Mouse (Mus musculus): ENCODE results near the gene Fxr2. TPM values are rescaled to one million over a fixed set of nuclear protein-coding genes. Genes with fewer than 3 reads are reported as not detected.

The Fxr2 gene
- total RNA-seq, 4 experiments from 2014 or later: 132 to 147 (median 140) TPM

- no peak for DNase-seq (ENCODE audit: low spot score in 2 of 2)
Observed at GRCm38 (mm10) chr11:69656617-69657461, 24.0 kb downstream of the Fxr2 start.

DNA sequence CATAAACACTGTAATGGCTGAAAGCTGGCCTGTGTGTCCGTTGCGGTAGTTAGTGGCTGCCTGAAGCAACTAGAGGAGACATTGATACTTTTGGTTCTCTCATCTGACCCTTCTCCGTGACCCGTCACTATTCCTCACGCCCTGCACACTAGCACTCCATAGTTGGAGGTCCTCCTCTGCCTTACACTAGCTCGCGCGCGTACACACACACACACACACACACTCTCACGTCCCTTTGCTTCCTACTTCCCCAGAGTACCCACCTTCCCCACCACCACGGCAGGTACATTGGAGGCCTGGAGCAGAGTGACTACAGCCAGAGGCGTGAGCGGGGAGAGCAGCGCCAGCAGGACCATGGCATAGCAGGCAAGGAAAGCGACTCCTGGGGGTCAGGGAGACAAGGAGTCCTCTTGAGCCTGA is 24.7 kb downstream of the Fxr2 start:
- DNase-seq (ENCODE audit: low spot score in 2 of 2): no peak

GRCm38 (mm10) chr11:69661221-69661881 is 28.6 kb downstream of the Fxr2 start:
- no peak for DNase-seq (ENCODE audit: low spot score in 2 of 2)

DNA sequence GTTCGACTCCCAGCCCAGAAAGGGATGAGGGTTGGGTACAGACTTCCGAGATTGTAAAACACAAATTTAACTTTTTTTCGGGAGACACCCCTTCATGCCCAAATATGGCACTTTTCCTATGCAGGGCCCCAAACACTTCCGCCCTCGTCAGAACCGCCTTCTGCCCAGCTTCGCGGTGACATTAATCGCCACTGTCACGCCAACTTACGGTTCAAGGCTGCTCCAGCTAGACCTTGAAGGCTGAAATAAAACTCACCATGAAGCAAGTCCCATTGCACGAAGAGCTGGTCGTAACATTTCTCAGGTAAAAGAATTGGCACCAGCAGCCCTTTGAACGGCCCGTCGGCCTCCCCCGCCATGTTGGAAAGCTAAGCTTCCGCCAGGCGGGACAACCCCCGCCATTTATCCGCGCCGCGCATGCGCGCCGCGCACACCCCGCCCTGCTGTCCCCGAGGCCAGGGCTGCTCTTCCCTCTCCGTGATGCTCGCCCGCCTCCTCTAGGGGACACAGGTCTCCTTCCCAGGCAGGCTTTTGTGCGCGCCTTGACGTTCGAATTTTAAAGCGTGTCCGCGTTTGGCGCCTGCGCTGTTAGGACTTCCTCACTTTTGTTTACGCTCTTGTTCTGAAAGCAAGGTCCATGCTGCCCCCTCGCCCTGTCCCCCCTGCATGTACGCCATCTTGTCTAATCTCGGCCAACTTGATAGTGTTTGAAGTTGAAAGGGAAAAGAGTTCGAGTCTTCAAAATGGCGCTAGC is 29.6 kb downstream of the Fxr2 start, which contains the start of gene Mpdu1:
Gene Mpdu1, minus strand, starts transcription at position 430 of the 754 bp plus-strand sequence.
- peak; percentile 84 to 96 for DNase-seq (ENCODE audit: low spot score in 2 of 2)

GRCm38 (mm10) chr11:69662967-69663671 is 30.3 kb downstream of the Fxr2 start:
- DNase-seq (ENCODE audit: low spot score in 2 of 2): no peak

DNA sequence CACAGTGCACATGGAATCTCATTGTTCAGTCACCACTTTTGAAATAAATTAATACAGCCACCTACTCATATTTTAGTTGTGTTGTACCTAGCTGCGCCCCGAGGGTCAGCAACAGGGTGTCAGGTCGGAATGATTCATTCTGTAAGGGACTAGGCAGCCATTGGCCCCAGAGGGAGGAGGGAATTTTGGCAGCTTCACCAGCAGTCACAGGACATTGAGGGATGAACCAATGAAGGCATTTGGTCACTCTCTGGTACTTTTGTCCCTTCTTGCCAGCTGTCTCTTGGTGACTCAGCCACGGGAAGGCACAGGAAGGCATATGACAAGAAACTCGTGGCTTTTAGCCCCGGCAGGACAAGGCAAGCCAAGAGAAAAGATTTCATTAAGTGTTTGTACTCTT is 31.0 kb downstream of the Fxr2 start:
- no peak for DNase-seq (ENCODE audit: low spot score in 2 of 2)

GRCm38 (mm10) chr11:69664841-69665240 is 32.1 kb downstream of the Fxr2 start:
- DNase-seq (ENCODE audit: low spot score in 2 of 2): no peak

DNA sequence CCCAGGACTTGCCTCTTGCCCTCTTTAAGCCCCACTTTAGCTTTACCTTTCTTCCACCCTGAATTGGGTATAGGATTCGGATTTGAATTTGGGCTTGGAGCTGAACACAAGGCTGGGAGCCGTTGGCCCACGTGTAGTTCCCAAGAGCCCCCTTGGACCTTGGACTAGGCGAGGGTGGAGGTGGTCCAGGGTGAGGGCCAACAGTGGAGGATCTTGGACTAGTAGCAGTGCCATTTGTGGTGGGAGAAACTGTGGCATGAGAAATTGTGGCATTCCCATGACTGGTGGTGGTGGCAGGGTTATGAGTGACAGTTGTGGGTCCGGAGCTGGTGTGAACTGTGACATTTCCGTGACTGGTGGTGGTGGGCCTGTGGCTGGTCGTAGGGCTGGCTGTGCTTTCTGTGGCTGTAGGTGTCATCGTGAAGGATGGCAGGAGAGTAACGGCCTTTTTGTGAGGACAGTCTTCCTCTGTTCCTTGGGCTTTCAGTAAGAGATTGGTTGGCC is 32.7 kb downstream of the Fxr2 start:
- no peak for DNase-seq (ENCODE audit: low spot score in 2 of 2)

GRCm38 (mm10) chr11:69665961-69666664 is 33.3 kb downstream of the Fxr2 start, which contains the start of gene Cd68:
Gene Cd68 (minus strand): TSS chr11:69666153.
- peak; percentile 34 to 70 for DNase-seq (ENCODE audit: low spot score in 2 of 2)

- no peak for DNase-seq (ENCODE audit: low spot score in 2 of 2)
Observed at GRCm38 (mm10) chr11:69666665-69667005, 33.8 kb downstream of the Fxr2 start.

GRCm38 (mm10) chr11:69670786-69671725 is 38.3 kb downstream of the Fxr2 start:
- DNase-seq (ENCODE audit: low spot score in 2 of 2): peak; percentile 81 to 90

DNA sequence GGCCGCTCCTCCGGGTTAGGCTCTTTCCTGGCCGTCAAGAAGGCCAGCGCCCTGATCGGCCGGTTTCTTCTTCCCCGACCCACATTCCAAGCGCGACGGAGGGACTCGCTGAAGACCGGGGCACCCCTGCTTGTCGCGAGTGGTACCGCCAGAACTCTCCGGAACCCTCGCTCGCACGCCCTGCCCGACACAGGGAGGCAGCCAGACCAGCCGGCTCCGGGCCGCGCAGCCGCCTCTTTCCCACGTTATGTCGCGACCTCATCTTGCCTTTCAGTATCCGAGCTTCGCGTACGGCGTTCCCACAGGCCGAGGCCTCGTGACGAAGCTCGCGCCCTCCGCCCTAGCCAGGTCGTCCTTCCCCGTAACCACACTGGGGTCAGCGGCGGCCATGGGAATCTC is 38.9 kb downstream of the Fxr2 start:
- DNase-seq (ENCODE audit: low spot score in 2 of 2): no peak

DNA sequence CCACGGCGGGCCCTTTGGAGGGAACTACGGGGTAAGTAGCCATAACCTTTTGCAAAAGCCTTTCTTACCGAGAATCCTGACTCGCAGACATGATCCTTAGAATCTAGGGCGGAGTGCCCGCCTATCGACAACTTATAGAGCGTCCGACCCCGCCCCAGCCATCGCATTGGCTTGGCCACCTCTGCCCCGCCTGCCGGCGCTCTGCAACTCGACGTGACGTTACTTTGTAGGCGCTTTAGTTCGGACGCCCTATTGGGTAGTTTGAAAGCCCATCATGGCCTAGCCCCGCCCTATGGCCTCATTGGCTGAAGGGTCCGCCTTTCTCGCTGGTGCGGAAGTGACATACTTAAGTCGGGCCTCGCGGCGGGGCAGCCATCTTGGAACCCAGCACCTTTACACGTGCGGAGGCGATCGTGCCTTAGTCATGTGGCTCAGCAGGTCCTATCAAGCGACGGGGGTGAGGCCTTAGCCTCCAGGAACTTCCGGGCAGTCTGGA is 39.5 kb downstream of the Fxr2 start, which contains the start of gene Eif4a1:
Gene Eif4a1, minus strand, starts transcription at position 213 of the 496 bp plus-strand sequence.
- DNase-seq (ENCODE audit: low spot score in 2 of 2): peak; percentile 100

DNA sequence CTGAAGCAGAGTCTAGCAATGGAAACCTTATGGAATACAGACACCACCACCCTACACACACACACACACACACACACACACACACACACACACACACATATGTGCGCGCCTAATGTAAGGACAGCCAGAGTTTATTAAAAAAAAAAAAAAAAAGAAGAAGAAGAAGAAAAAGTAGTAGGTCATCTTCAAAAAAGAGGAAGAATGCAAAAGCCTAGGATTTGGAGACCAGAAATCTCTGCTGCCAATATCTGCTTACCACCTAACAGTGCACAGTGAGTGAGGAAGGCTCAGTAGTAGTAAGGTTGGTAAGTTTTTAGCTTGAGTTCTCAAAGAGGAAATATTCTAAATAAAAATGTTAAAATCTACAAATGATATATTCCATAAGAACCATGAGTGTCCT is 46.4 kb downstream of the Fxr2 start:
- no peak for DNase-seq (ENCODE audit: low spot score in 2 of 2)

GRCm38 (mm10) chr11:69680136-69680855 is 47.5 kb downstream of the Fxr2 start:
- no peak for DNase-seq (ENCODE audit: low spot score in 2 of 2)

- peak; percentile 87 to 98 for DNase-seq (ENCODE audit: low spot score in 2 of 2)
Observed at GRCm38 (mm10) chr11:69681314-69682208, 48.8 kb downstream of the Fxr2 start, which contains the start of gene Senp3. Gene Senp3 (minus strand): TSS chr11:69682084.

GRCm38 (mm10) chr11:69682209-69682839 is 49.5 kb downstream of the Fxr2 start:
- no peak for DNase-seq (ENCODE audit: low spot score in 2 of 2)
